In the genomic region with DNA sequence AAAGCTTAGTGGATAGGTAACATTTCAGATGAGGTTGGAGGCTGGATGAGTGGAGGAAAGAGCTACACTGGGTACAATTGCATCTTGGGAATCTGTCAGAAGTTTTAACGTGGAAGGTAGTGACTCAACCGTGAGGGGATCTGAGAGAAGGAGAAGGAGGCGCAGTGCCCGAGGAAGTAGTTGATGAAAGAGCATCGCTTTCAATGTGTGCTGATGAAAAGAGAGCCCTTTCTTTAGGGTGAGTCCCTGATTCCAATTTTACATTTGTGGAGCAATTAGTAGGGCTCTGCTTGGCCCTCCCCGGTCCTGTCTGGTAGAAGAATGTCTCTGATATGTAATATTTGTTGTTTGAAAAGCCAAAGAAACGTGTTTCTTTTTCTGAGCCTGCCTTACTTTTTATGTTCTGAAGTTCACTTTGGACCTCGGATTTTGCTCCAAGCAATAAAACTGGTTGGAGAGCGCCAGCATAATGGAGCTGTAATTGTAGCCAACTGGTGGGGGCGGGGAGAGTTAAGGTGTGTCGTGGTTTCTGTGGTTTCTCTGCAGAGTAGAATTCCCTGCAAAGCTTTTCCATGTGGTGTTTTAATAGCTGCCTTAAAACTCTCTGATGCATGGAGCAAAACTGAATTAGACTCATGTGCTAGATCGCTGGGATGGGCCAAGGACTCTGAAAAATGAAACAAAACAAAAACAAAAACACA, we compare ENCODE assay signal across 15 mouse cellular contexts. TPM values are rescaled to one million over a fixed set of nuclear protein-coding genes. Genes with fewer than 3 reads are reported as not detected.
A peak's percentile ranks its signal among the peaks of the same experiment; 100 is the strongest.
DNase-seq lines count a peak whose midpoint lies in the region; ATAC-seq and TF ChIP-seq lines count a peak whose summit lies in the region.
"Had no signal": no experiment of that assay in that cellular context is flagged by ENCODE, and none has a peak within 500 bp of the region (broad histone marks: within the 10 kb centered on the region; RNA-seq: fewer than 3 reads in every experiment).

No protein-coding gene starts in this region.

- 50% methylated on average over 12 of the region's 12 CpGs for WGBS in kidney, embryonic 15.5 days
- WGBS in kidney, embryonic 16.5 days = 39% methylated on average over 12 of the region's 12 CpGs
- 11% methylated on average over 12 of the region's 12 CpGs for WGBS in limb, embryonic 14.5 days
- WGBS in cerebellum, adult 2 months = 79% methylated on average over 12 of the region's 12 CpGs

- H3K4me1 ChIP-seq in kidney, embryonic 15.5 days = no peaks in the 10 kb centered on the region
- H3K4me1 ChIP-seq in kidney, embryonic 16.5 days (ENCODE audit: insufficient read depth, low read length) = no peaks in the 10 kb centered on the region
- peaks cover 29% of the 10 kb centered on the region for H3K4me1 ChIP-seq in limb, embryonic 14.5 days (ENCODE audit: control insufficient read depth, insufficient read depth, low read length)
- H3K4me1 ChIP-seq in cerebellum, adult 2 months (ENCODE audit: control insufficient read depth, insufficient read depth, low read length) = no peaks in the 10 kb centered on the region
- H3K4me1 ChIP-seq: forebrain, embryonic 13.5 days had no signal

- no peak for TF ChIP-seq CTCF in cerebellum, adult 2 months (IDR thresholded peaks at IDR 0.05; ENCODE audit: borderline replicate concordance, insufficient read depth, low read depth, low read length)

- no peaks in the 10 kb centered on the region for H3K9me3 ChIP-seq in kidney, embryonic 15.5 days (replicated peaks)
- H3K9me3 ChIP-seq in kidney, embryonic 16.5 days (ENCODE audit: low read length) = no peaks in the 10 kb centered on the region
- H3K9me3 ChIP-seq in limb, embryonic 14.5 days (ENCODE audit: control insufficient read depth, low read length) = no peaks in the 10 kb centered on the region
- H3K9me3 ChIP-seq: forebrain, embryonic 13.5 days had no signal

- no peak overlapping the region for H3K4me3 ChIP-seq in kidney, embryonic 15.5 days (replicated peaks)
- no peak overlapping the region for H3K4me3 ChIP-seq in kidney, embryonic 16.5 days (ENCODE audit: low read length)
- 0 out of 2 replicates have a peak overlapping the region, but pooled peaks have one; percentile 4 for H3K4me3 ChIP-seq in limb, embryonic 14.5 days (replicated peaks; ENCODE audit: low read length)
- no peak overlapping the region for H3K4me3 ChIP-seq in cerebellum, adult 2 months (replicated peaks; ENCODE audit: insufficient read depth, low read depth, low read length)
- H3K4me3 ChIP-seq: forebrain, embryonic 13.5 days had no signal

- H3K27me3 ChIP-seq in kidney, embryonic 15.5 days = no peaks in the 10 kb centered on the region
- no peaks in the 10 kb centered on the region for H3K27me3 ChIP-seq in kidney, embryonic 16.5 days (ENCODE audit: insufficient read depth, low read length)
- H3K27me3 ChIP-seq in limb, embryonic 14.5 days (ENCODE audit: control insufficient read depth, insufficient read depth, low read length) = no peaks in the 10 kb centered on the region
- H3K27me3 ChIP-seq in cerebellum, adult 2 months (ENCODE audit: control insufficient read depth, insufficient read depth, low read length) = no peaks in the 10 kb centered on the region
- H3K27me3 ChIP-seq: forebrain, embryonic 13.5 days had no signal

- DNase-seq in kidney, adult 18-20 months = peak; percentile 47
- DNase-seq in gastrocnemius, adult 18-20 months (ENCODE audit: low spot score) = peak; percentile 20
- DNase-seq in limb, embryonic 14.5 days (ENCODE audit: low spot score) = peak; percentile 92
- DNase-seq in frontal cortex, adult 2 months (ENCODE audit: extremely low spot score in 1 of 2, low spot score in 1 of 2) = no peak
- no peak for DNase-seq in cerebellum, adult 11-12 months
- no peak for DNase-seq in cerebellum, adult 2 months
- DNase-seq: cerebellum, postnatal 36 days; midbrain, embryonic 14.5 days; thymus, postnatal 14 days had no signal

- ATAC-seq in kidney, embryonic 15.5 days (replicated peaks; ENCODE audit: low FRiP score) = no peak
- peak; percentile 51; the same call in 1 of the 2 replicates for ATAC-seq in kidney, embryonic 16.5 days (ENCODE audit: low FRiP score, low TSS enrichment)
- ATAC-seq in limb, embryonic 14.5 days (ENCODE audit: low FRiP score, low read depth) = peak; percentile 86
- ATAC-seq: forebrain, embryonic 13.5 days had no signal

- no peak overlapping the region for H3K27ac ChIP-seq in kidney, embryonic 15.5 days
- no peak overlapping the region for H3K27ac ChIP-seq in kidney, embryonic 16.5 days (ENCODE audit: low read length)
- H3K27ac ChIP-seq in limb, embryonic 14.5 days (replicated peaks; ENCODE audit: low read depth, low read length) = peak overlapping the region; percentile 82
- H3K27ac ChIP-seq in cerebellum, adult 2 months (ENCODE audit: insufficient read depth, low read length) = no peak overlapping the region
- H3K27ac ChIP-seq: forebrain, embryonic 13.5 days had no signal

- H3K9ac ChIP-seq in kidney, embryonic 15.5 days = no peak overlapping the region
- H3K9ac ChIP-seq in kidney, embryonic 16.5 days (replicated peaks; ENCODE audit: low read length) = no peak overlapping the region
- no peak overlapping the region for H3K9ac ChIP-seq in limb, embryonic 14.5 days (ENCODE audit: low read depth, low read length, severe bottlenecking)
- H3K9ac ChIP-seq: forebrain, embryonic 13.5 days had no signal

- no peak for TF ChIP-seq POLR2A in limb, embryonic 14.5 days (IDR thresholded peaks at IDR 0.05; ENCODE audit: borderline replicate concordance, extremely low read depth, insufficient read depth, insufficient read length)
- no peak for TF ChIP-seq POLR2A in cerebellum, adult 2 months (IDR thresholded peaks at IDR 0.05; ENCODE audit: borderline replicate concordance, insufficient read depth, low read length)

- H3K4me2 ChIP-seq in kidney, embryonic 15.5 days = no peak overlapping the region
- H3K4me2 ChIP-seq in kidney, embryonic 16.5 days (replicated peaks; ENCODE audit: low read depth, low read length) = no peak overlapping the region
- peak overlapping the region; percentile 36 for H3K4me2 ChIP-seq in limb, embryonic 14.5 days (replicated peaks; ENCODE audit: low read depth, low read length, severe bottlenecking)
- H3K4me2 ChIP-seq: forebrain, embryonic 13.5 days had no signal

- no peaks in the 10 kb centered on the region for H3K36me3 ChIP-seq in kidney, embryonic 15.5 days
- no peaks in the 10 kb centered on the region for H3K36me3 ChIP-seq in kidney, embryonic 16.5 days (ENCODE audit: insufficient read depth, low read length)
- H3K36me3 ChIP-seq in limb, embryonic 14.5 days (ENCODE audit: control insufficient read depth, insufficient read depth, low read length) = no peaks in the 10 kb centered on the region

RNA-seq across cellular contexts. Expression of gene Spag17, which starts 45.9 kb away (rescaled TPM):
- polyA plus RNA-seq in kidney, embryonic 15.5 days (2015; fragmentation: Nextera tagmentation; extraction: Ambion mirVana) = 0.51 and 1.4 TPM in 2 replicates
- not detected for total RNA-seq in gastrocnemius, adult 18-20 months (2021)
- polyA plus RNA-seq in kidney, embryonic 16.5 days (2015; fragmentation: Nextera tagmentation; extraction: Ambion mirVana) = 0.60 and 0.75 TPM in 2 replicates
- 0.73 and 0.88 TPM in 2 replicates for polyA plus RNA-seq in limb, embryonic 14.5 days (2012; rRNA removed)
- 0.74 and 1.9 TPM in 2 replicates for polyA plus RNA-seq in limb, embryonic 14.5 days (2014; fragmentation: Nextera tagmentation; extraction: Ambion mirVana)
- polyA plus RNA-seq in frontal cortex, adult 2 months (2012; rRNA removed) = 0.04 TPM in 2 replicates
- 0.05 and 0.10 TPM in 2 replicates for polyA plus RNA-seq in cerebellum, adult 2 months (2012; rRNA removed)
- total RNA-seq: granulocyte monocyte progenitor cell, adult 5-6 weeks had no signal
- polyA plus RNA-seq: C2C12; stomach, embryonic 14.5 days had no signal

Comparison
In these comparisons a context has a peak if more than half of its experiments do, and no peak if none do; other contexts are left out.
1. DNase-seq: peak in kidney, adult 18-20 months (single experiment), gastrocnemius, adult 18-20 months (single experiment) and limb, embryonic 14.5 days (single experiment); none in frontal cortex, adult 2 months (0 of 2), cerebellum, adult 11-12 months (single experiment) and cerebellum, adult 2 months (0 of 2).